Mouse (Mus musculus) embryonic facial prominence, embryonic 15.5 days (tissue): ENCODE results near the gene Map1s. TPM values are rescaled to one million over a fixed set of nuclear protein-coding genes. Genes with fewer than 3 reads are reported as not detected.
A peak's percentile ranks its signal among the peaks of the same experiment; 100 is the strongest.

Experiments used
- ATAC-seq: fragments of 200-750 bp; cut with Nextera tagmentation; 2 replicates; pipeline ENCODE4 v1.8.0; 2017; ENCODE audit warnings: low read depth, moderate TSS enrichment; ENCODE audit not compliant: insufficient number of reproducible peaks, low FRiP score, low TSS enrichment
- H3K27ac ChIP-seq: fragments of 300-500 bp; sonication (generic); replicated peaks from 2 replicates; pipeline ENCODE4 v1.5.1; 2015; ENCODE audit warnings: mild to moderate bottlenecking, inconsistent platforms
- H3K27me3 ChIP-seq: fragments of 300-500 bp; sonication (generic); 2 replicates; pipeline ENCODE4 v1.6.1; 2015; ENCODE audit warnings: inconsistent platforms
- H3K36me3 ChIP-seq: fragments of 300-500 bp; sonication (generic); 2 replicates; pipeline ENCODE4 v1.6.1; 2015; ENCODE audit warnings: mild to moderate bottlenecking, inconsistent platforms
- H3K4me1 ChIP-seq: fragments of 300-500 bp; sonication (generic); 2 replicates; pipeline ENCODE4 v1.6.1; 2015; ENCODE audit warnings: inconsistent platforms
- H3K4me2 ChIP-seq: fragments of 300-500 bp; sonication (generic); replicated peaks from 2 replicates; pipeline ENCODE4 v1.6.1; 2015; ENCODE audit warnings: mild to moderate bottlenecking, inconsistent platforms
- H3K4me3 ChIP-seq: fragments of 300-500 bp; sonication (generic); replicated peaks from 2 replicates; pipeline ENCODE4 v1.5.1; 2015; ENCODE audit warnings: mild to moderate bottlenecking, inconsistent platforms
- H3K9ac ChIP-seq: fragments of 300-500 bp; sonication (generic); 2 replicates; pipeline ENCODE4 v1.6.1; 2015; ENCODE audit warnings: inconsistent platforms
- H3K9me3 ChIP-seq: fragments of 300-500 bp; sonication (generic); replicated peaks from 2 replicates; pipeline ENCODE4 v1.6.1; 2016; ENCODE audit warnings: inconsistent platforms
- WGBS: fragments of 180-500 bp; shearing (Covaris S2); methylation state at CpG from one replicate; pipeline ENCODE4 v1.1.7; 2015; 5-methylcytosine and 5-hydroxymethylcytosine counted together
- polyA plus RNA-seq: library from polyadenylated mRNA; unstranded; fragments of >200 nt; fragmentation: Nextera tagmentation; extraction: Ambion mirVana; gene quantifications from 2 replicates; pipeline ENCODE4 v1.2.1, GENCODE M21; 2015

The Map1s gene
- polyA plus RNA-seq, 1 experiment from 2014 or later: 50.1 TPM

- 46% methylated on average over 4 of the region's 4 CpGs for WGBS
- Histone ChIP-seq H3K9ac (no peak overlapping the region), H3K9me3 (no peaks in the 10 kb centered on the region), H3K4me1 (peaks cover 22% of the 10 kb centered on the region), H3K4me2 (no peak overlapping the region), H3K4me3 (no peak overlapping the region), H3K36me3 (no peaks in the 10 kb centered on the region), H3K27me3 (0 out of 2 replicates have a peak, but pooled peaks cover 3% of the 10 kb centered on the region), H3K27ac (no peak overlapping the region)
- ATAC-seq: no peak
Measured at GRCm38 (mm10) chr8:70903112-70903511, 2.6 kb upstream of the Map1s start.

GRCm38 (mm10) chr8:70903582-70903981 is 2.1 kb upstream of the Map1s start:
- H3K9ac ChIP-seq: no peak overlapping the region
- H3K36me3 ChIP-seq: no peaks in the 10 kb centered on the region
- H3K27ac ChIP-seq: no peak overlapping the region

GRCm38 (mm10) chr8:70904532-70904931 is 1.2 kb upstream of the Map1s start:
- no peak overlapping the region for H3K27ac ChIP-seq
- no peak overlapping the region for H3K4me2 ChIP-seq
- no peak overlapping the region for H3K9ac ChIP-seq
- 62% methylated on average over 4 of the region's 4 CpGs for WGBS
- 0 out of 2 replicates have a peak, but pooled peaks cover 3% of the 10 kb centered on the region for H3K27me3 ChIP-seq
- H3K4me3 ChIP-seq: no peak overlapping the region
- H3K4me1 ChIP-seq: peaks cover 14% of the 10 kb centered on the region
- no peaks in the 10 kb centered on the region for H3K36me3 ChIP-seq
- H3K9me3 ChIP-seq: no peaks in the 10 kb centered on the region
- no peak for ATAC-seq

More at GRCm38 (mm10) chr8:70903582-70903981, 2.1 kb upstream of the Map1s start:
- peaks cover 17% of the 10 kb centered on the region for H3K4me1 ChIP-seq
- H3K9me3 ChIP-seq: no peaks in the 10 kb centered on the region
- no peak overlapping the region for H3K4me2 ChIP-seq
- H3K4me3 ChIP-seq: no peak overlapping the region
- no peak for ATAC-seq
- H3K27me3 ChIP-seq: 0 out of 2 replicates have a peak, but pooled peaks cover 3% of the 10 kb centered on the region

GRCm38 (mm10) chr8:70905463-70905830 is 285 bp upstream of the Map1s start:
- Histone ChIP-seq H3K9ac (peak overlapping the region; percentile 83), H3K27ac (peak overlapping the region; percentile 94), H3K4me2 (peak overlapping the region; percentile 85), H3K4me1 (peaks cover 14% of the 10 kb centered on the region), H3K27me3 (0 out of 2 replicates have a peak, but pooled peaks cover 3% of the 10 kb centered on the region), H3K9me3 (no peaks in the 10 kb centered on the region), H3K4me3 (peak overlapping the region; percentile 80), H3K36me3 (no peaks in the 10 kb centered on the region)
- ATAC-seq: peak; percentile 11
- WGBS: 13% methylated on average over 8 of the region's 8 CpGs

- no peak for ATAC-seq
- Histone ChIP-seq H3K9ac (no peak overlapping the region), H3K4me3 (no peak overlapping the region)
Measured at GRCm38 (mm10) chr8:70907518-70907917, 1.8 kb downstream of the Map1s start.

GRCm38 (mm10) chr8:70911596-70911995 is 5.9 kb downstream of the Map1s start:
- no peak overlapping the region for H3K4me2 ChIP-seq
- no peaks in the 10 kb centered on the region for H3K27me3 ChIP-seq
- no peaks in the 10 kb centered on the region for H3K9me3 ChIP-seq
- no peak overlapping the region for H3K27ac ChIP-seq
- H3K4me1 ChIP-seq: peaks cover 6% of the 10 kb centered on the region
- no peak overlapping the region for H3K4me3 ChIP-seq
- 81% methylated on average over 5 of the region's 5 CpGs for WGBS
- no peak overlapping the region for H3K9ac ChIP-seq
- peaks cover 60% of the 10 kb centered on the region for H3K36me3 ChIP-seq
- ATAC-seq: no peak

More at GRCm38 (mm10) chr8:70907518-70907917, 1.8 kb downstream of the Map1s start:
- peaks cover 20% of the 10 kb centered on the region for H3K36me3 ChIP-seq
- H3K27me3 ChIP-seq: 0 out of 2 replicates have a peak, but pooled peaks cover 3% of the 10 kb centered on the region
- H3K4me2 ChIP-seq: no peak overlapping the region
- H3K4me1 ChIP-seq: peaks cover 14% of the 10 kb centered on the region
- WGBS: 85% methylated on average over 2 of the region's 2 CpGs
- H3K9me3 ChIP-seq: no peaks in the 10 kb centered on the region
- H3K27ac ChIP-seq: no peak overlapping the region

GRCm38 (mm10) chr8:70912955-70913354 is 7.2 kb downstream of the Map1s start:
- no peak for ATAC-seq
- H3K36me3 ChIP-seq: peaks cover 74% of the 10 kb centered on the region
- WGBS: 92% methylated on average over 30 of the region's 30 CpGs

GRCm38 (mm10) chr8:70913523-70913922 is 7.8 kb downstream of the Map1s start:
- Histone ChIP-seq H3K4me2 (no peak overlapping the region), H3K4me3 (no peak overlapping the region), H3K4me1 (no peaks in the 10 kb centered on the region), H3K36me3 (peaks cover 80% of the 10 kb centered on the region), H3K9ac (no peak overlapping the region), H3K27ac (no peak overlapping the region), H3K27me3 (no peaks in the 10 kb centered on the region), H3K9me3 (no peaks in the 10 kb centered on the region)
- WGBS: 94% methylated on average over 26 of the region's 26 CpGs
- ATAC-seq: no peak

More at GRCm38 (mm10) chr8:70912955-70913354, 7.2 kb downstream of the Map1s start:
- H3K9me3 ChIP-seq: no peaks in the 10 kb centered on the region
- no peak overlapping the region for H3K4me3 ChIP-seq
- no peak overlapping the region for H3K27ac ChIP-seq
- no peaks in the 10 kb centered on the region for H3K4me1 ChIP-seq
- no peaks in the 10 kb centered on the region for H3K27me3 ChIP-seq
- no peak overlapping the region for H3K4me2 ChIP-seq
- H3K9ac ChIP-seq: no peak overlapping the region

GRCm38 (mm10) chr8:70914704-70915103 is 9.0 kb downstream of the Map1s start:
- Histone ChIP-seq H3K9me3 (no peaks in the 10 kb centered on the region), H3K9ac (no peak overlapping the region), H3K4me3 (no peak overlapping the region), H3K27ac (no peak overlapping the region), H3K36me3 (peaks cover 91% of the 10 kb centered on the region), H3K4me1 (no peaks in the 10 kb centered on the region), H3K27me3 (no peaks in the 10 kb centered on the region), H3K4me2 (no peak overlapping the region)
- no peak for ATAC-seq
- 94% methylated on average over 17 of the region's 17 CpGs for WGBS

- H3K36me3 ChIP-seq: peaks cover 53% of the 10 kb centered on the region
- ATAC-seq: no peak
- no peak overlapping the region for H3K4me3 ChIP-seq
- no peak overlapping the region for H3K4me2 ChIP-seq
- H3K9ac ChIP-seq: no peak overlapping the region
- WGBS: 85% methylated on average over 9 of the region's 9 CpGs
- no peaks in the 10 kb centered on the region for H3K4me1 ChIP-seq
- no peak overlapping the region for H3K27ac ChIP-seq
- no peaks in the 10 kb centered on the region for H3K9me3 ChIP-seq
- no peaks in the 10 kb centered on the region for H3K27me3 ChIP-seq
Measured at GRCm38 (mm10) chr8:70920049-70920922, 14.6 kb downstream of the Map1s start.

- WGBS: 88% methylated on average over 4 of the region's 4 CpGs
Measured at GRCm38 (mm10) chr8:70924151-70924550, 18.4 kb downstream of the Map1s start.

More at GRCm38 (mm10) chr8:70924151-70924550, 18.4 kb downstream of the Map1s start:
- Histone ChIP-seq H3K27ac (no peak overlapping the region), H3K9me3 (no peaks in the 10 kb centered on the region), H3K27me3 (no peaks in the 10 kb centered on the region), H3K36me3 (peaks cover 15% of the 10 kb centered on the region; the same call in 1 of the 2 replicates), H3K9ac (no peak overlapping the region), H3K4me1 (peaks cover 3% of the 10 kb centered on the region; the same call in 1 of the 2 replicates), H3K4me2 (no peak overlapping the region), H3K4me3 (no peak overlapping the region)
- no peak for ATAC-seq
